Mouse (Mus musculus) layer of hippocampus, adult 8-10 months (tissue): ENCODE results near the gene Btbd11. TPM values are rescaled to one million over a fixed set of nuclear protein-coding genes. Genes with fewer than 3 reads are reported as not detected.

Source experiments
- DNase-seq, 2 experiments: peaks; one replicate each; pipeline ENCODE4 v3.0.0; 2022; ENCODE audit warnings: low spot score in 2 of 2
- total RNA-seq, 4 experiments: library from RNA; stranded (reverse); gene quantifications; 2 replicates each; pipeline ENCODE4 v1.2.4; 2022

Btbd11 gene
- total RNA-seq, 4 experiments from 2014 or later = 20.2 to 30.5 (median 21.7) TPM

GRCm38 (mm10) chr10:85518111-85518409 is 131.4 kb downstream of the Btbd11 start:
- no peak for DNase-seq

- no peak for DNase-seq
These were observed 135.7 kb downstream of the Btbd11 start for GRCm38 (mm10) chr10:85522220-85522760.

GRCm38 (mm10) chr10:85525267-85526015 is 138.8 kb downstream of the Btbd11 start:
- no peak for DNase-seq

DNA sequence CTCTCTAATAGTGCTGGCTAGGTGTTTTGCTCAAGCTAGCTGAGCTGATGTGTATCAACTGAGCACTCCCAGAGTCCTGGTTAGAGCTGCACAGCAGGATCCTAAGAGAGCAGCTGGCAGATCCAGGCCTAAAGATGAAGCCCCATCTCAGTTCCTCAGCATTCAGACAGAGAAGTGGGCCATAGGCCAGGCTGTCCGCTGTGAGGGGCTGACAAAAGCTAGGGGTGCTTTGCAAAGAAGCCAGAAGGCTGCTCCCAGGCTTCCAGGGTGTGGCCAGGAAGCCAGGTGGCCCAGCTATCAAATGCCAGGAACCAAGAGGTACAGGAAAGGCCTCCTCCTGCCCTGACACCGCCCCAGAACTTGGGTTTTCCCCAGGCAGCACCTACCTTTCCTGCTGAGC is 140.0 kb downstream of the Btbd11 start:
- DNase-seq = no peak

- DNase-seq = no peak
These were observed 141.1 kb downstream of the Btbd11 start for GRCm38 (mm10) chr10:85527722-85528121.

GRCm38 (mm10) chr10:85533192-85533710 is 146.6 kb downstream of the Btbd11 start:
- DNase-seq = no peak

DNA sequence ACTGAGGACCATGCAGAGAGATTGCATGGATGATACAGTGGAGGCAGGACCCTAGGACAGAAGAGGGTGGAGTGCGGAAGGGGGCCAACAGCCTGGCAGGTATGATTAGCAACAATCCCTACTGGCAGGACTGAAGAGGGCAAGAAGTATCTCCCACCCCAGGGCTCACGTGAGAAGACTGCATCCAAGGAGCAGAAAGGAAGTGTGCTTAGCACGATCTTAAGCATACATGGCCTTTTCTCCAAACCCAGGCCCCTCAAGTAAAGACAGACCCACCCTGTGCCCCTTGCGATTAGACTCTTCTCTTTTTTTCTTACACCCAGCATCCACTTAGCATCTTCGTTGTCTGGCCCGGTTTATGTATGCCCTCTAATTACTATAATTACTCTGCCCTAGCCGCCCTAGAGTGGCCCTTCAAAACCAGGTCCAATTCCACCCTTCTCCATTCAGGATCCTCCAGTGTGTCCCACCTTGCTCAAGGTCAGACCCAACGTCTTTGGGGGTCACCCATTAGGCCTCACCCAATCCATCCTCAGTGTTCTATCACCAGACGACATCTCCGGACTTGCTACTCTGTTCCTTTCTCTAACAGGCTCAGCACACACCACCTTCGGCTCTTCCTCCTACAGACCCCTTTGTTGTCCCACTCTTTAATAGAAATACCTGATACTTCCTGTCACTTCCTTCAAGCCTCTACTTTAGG is 151.6 kb downstream of the Btbd11 start:
- no peak for DNase-seq

- no peak for DNase-seq
These were observed 153.0 kb downstream of the Btbd11 start for GRCm38 (mm10) chr10:85539510-85540120.

DNA sequence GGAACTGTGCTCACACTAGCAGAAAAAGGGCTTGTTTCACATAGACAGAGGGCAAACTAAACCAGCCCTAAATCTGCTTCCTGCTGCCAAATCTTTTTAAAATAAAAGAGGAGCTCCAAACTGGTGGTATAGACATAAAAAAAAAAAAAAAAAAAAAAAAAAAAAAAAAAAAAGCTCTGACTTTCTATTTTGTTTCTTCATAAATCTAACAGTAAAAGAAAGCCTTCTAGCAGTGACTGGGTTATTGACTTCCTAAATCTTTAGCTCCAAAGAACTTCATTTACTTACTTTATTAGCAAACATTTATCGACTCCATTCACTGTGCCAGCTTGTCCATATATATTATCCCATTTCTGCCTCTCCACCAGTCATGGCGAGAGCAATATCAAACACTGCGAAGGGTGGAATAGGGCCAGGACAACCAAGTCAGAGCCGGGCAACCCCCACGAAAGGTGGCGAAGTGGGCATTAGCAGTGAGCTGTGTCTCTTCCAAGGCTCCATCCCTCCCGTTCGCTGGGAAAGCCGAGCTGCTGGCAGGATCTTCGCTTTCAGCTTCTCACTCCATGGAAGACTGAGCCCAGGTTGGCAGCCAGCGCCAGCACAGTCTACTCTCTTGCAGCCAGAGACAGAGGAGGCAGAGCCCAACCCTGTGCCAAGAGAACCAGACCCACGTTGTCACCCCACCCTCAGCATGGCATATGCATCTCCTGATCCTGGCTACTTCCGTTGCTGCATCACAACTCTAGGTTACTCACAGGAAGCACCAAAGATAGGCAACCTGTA is 153.9 kb downstream of the Btbd11 start:
- DNase-seq = no peak

GRCm38 (mm10) chr10:85541481-85541880 is 154.9 kb downstream of the Btbd11 start:
- no peak for DNase-seq

DNA sequence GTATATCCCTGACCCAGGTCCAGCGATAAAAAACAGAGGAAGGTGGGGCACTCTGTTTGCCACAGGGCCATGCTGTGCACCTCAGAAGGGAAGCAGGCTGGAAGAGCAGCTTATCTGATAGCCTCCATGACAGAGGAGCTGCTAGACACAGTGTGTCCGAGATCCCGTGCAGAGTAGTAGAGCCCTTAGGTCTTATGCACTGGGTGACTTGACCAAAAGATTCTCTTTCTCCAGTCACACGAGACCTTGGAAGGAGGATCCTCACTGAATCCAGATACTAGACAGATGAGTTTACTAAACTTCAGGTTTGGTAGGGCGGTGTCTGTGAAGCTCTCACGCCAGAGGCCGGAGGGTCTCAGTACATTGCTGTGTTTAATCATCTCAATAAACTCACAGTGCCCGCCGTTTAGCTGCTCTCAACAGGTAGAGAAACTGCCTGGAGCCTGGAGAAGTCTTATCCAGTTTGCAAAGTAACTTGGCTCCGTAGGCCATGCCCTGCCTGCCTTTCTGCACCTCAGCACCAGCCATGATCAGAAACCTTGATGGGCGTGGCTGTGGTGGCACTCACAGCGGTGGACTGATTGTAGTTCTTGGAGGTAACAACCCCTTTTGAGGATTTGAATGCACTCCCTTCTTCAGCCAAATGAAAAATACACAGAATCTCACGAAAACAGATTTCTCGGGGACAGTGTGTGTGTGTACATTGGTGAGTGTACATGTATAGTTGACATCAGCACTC is 155.4 kb downstream of the Btbd11 start:
- no peak for DNase-seq

GRCm38 (mm10) chr10:85543281-85543680 is 156.7 kb downstream of the Btbd11 start:
- DNase-seq = no peak

- DNase-seq = no peak
These were observed 158.4 kb downstream of the Btbd11 start for GRCm38 (mm10) chr10:85544991-85545390.

DNA sequence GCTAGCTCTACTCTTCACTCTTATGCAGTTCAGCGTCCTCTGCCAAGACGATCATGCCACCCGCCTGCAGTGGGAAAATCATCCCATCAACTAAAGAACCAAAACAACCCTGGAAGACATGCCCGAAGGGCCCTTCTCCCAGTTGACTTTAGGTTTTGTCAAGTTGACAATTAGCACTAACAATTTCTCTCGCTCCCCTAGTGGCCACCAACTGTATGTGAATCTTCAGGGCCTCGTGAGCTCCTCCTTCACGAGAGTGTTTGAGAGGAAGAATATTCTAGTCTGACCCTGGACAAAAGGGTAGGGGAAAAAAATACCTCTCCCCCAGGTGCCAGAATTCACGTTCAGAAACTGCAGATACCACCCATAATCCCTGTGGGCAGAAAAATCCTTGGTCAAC is 168.6 kb downstream of the Btbd11 start:
- no peak for DNase-seq

DNA sequence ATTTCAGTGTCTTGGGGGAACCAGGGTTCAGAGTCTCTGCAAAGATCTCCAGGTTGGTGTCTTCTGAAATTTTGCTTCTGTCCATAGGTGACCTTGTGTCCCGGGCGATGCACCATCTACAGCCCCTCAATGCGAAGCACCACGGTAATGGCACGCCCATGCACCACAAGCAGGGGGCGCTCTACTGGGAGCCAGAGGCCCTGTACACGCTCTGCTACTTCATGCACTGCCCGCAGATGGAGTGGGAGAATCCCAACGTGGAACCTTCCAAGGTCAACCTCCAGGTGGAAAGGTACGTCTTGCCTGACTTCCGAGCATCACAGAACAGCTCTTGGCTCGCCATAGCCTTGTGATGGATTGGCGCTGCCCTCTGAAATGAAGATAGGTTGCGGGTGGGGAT is 174.8 kb downstream of the Btbd11 start:
- no peak for DNase-seq

- DNase-seq = no peak
These were observed 184.8 kb downstream of the Btbd11 start for GRCm38 (mm10) chr10:85571456-85571855.

DNA sequence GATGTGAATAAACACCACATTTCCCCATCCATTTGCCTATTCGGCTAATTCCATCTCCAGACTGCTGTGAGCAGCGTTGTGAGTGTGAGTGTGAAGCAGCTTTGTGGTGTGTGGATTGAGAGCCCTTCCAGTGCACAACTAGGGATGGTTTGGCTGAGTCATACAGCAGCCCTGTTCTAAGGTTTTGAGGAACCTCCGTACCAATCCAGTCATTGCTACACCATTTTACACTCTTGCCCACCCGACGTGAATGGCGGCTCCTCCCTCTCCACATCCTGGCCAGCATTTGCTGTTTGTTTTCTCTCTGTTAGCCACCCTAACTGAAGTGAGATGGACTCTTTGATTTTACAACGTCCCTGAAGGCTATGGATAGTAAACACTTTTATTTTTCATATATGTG is 186.0 kb downstream of the Btbd11 start:
- no peak for DNase-seq

- DNase-seq = no peak
These were observed 191.3 kb downstream of the Btbd11 start for GRCm38 (mm10) chr10:85577891-85578420.

- no peak for DNase-seq
These were observed 192.2 kb downstream of the Btbd11 start for GRCm38 (mm10) chr10:85578571-85579465.
